Mouse (Mus musculus) heart, adult 2 months (tissue): ENCODE measurements around the gene Slc38a9. TPM values are rescaled to one million over a fixed set of nuclear protein-coding genes. Genes with fewer than 3 reads are reported as not detected.
A peak's percentile ranks its signal among the peaks of the same experiment; 100 is the strongest.

ENCODE experiments used
- DNase-seq, 2 experiments: peaks; one replicate each; pipeline ENCODE4 v3.0.0; 2021
- H3K27ac ChIP-seq: fragments of 200-600 bp; 2 replicates; pipeline ENCODE4 v1.8.1; 2022
- H3K27me3 ChIP-seq: fragments of 200-500 bp; 2 replicates; pipeline ENCODE4 v1.6.1; 2012; ENCODE audit warnings: mild to moderate bottlenecking, low read length, inconsistent platforms, mixed read lengths; ENCODE audit not compliant: control insufficient read depth, insufficient read depth
- H3K36me3 ChIP-seq: fragments of 200-500 bp; 2 replicates; pipeline ENCODE4 v1.6.1; 2012; ENCODE audit warnings: low read length, inconsistent platforms; ENCODE audit not compliant: control insufficient read depth, insufficient read depth
- H3K4me1 ChIP-seq: fragments of 200-500 bp; 2 replicates; pipeline ENCODE4 v1.6.1; 2011; ENCODE audit warnings: low read length; ENCODE audit not compliant: control insufficient read depth, insufficient read depth
- H3K4me3 ChIP-seq: fragments of 200-600 bp; 2 replicates; pipeline ENCODE4 v1.8.1; 2022
- H3K79me2 ChIP-seq: fragments of 200-500 bp; replicated peaks from 2 replicates; pipeline ENCODE4 v1.6.1; 2012; ENCODE audit warnings: mild to moderate bottlenecking, inconsistent platforms, low read length, moderate library complexity, mixed read lengths; ENCODE audit not compliant: control insufficient read depth, insufficient read depth
- H3K9ac ChIP-seq: fragments of 200-500 bp; 2 replicates; pipeline ENCODE4 v1.6.1; 2012; ENCODE audit warnings: low read depth, mild to moderate bottlenecking, control low read depth, inconsistent platforms, low read length, mixed read lengths
- CTCF ChIP-seq: fragments of 200-600 bp; IDR thresholded peaks from 2 replicates; pipeline ENCODE4 v1.8.1; 2022; ENCODE audit warnings: antibody characterized with exemption, mild to moderate bottlenecking, moderate library complexity
- EP300 ChIP-seq: fragments of 200-500 bp; IDR thresholded peaks from 2 replicates; pipeline ENCODE4 v1.6.1; 2011; ENCODE audit warnings: low read depth, low read length, control low read depth; ENCODE audit not compliant: insufficient read depth
- POLR2A ChIP-seq: fragments of 200-500 bp; IDR thresholded peaks from 2 replicates; pipeline ENCODE4 v1.6.1; 2011; ENCODE audit warnings: mild to moderate bottlenecking, low read depth, low read length, control low read depth; ENCODE audit not compliant: insufficient read depth
- WGBS: fragments of 180-500 bp; shearing (Covaris S2); methylation state at CpG from one replicate; pipeline ENCODE4 v1.1.7; 2018; 5-methylcytosine and 5-hydroxymethylcytosine counted together
- intact Hi-C: fragments of 180-260 bp; cut with DNase I; formaldehyde crosslinking; loops from one replicate; pipeline ENCODE4 v1.15.1; 2025
- polyA plus RNA-seq: library from polyadenylated mRNA; depleted of rRNA; stranded (reverse); fragments of >200 nt; gene quantifications from 2 replicates; pipeline ENCODE4 v1.2.3, GENCODE M21; 2012
- total RNA-seq, 2 experiments: library from RNA; stranded (reverse); gene quantifications; 2 replicates each; pipeline ENCODE4 v1.2.3; 2021

Gene Slc38a9
- total and polyA plus RNA-seq, 3 experiments, result 7.7 to 8.5 (median 8.3) TPM

DNA sequence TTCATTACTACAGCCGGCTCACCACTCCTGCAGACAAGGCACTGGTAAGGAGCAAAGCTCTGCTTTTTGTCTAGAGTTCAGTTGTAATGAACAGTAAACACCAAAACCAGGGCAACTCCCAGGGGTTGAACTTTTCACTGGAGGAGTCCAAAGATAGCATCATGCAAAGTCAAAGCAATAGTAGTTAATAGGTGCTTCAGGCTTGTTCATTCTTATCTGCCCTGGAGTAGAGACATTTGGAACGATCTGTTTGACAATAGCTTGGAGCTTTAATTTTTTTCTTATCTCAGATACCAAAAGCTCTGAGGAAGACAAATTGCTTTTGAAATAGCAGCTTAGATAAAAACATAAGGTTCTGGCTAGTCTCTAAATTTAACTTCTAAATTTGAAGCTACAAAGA lies 25.6 kb downstream of the Slc38a9 start:
- H3K27ac ChIP-seq, result no peak overlapping the region
- 0 out of 2 replicates have a peak, but pooled peaks cover 2% of the 10 kb centered on the region for H3K36me3 ChIP-seq
- no peaks in the 10 kb centered on the region for H3K27me3 ChIP-seq
- H3K4me1 ChIP-seq, result no peaks in the 10 kb centered on the region; the same call in none of the 2 replicates
- H3K79me2 ChIP-seq, result no peaks in the 10 kb centered on the region
- H3K9ac ChIP-seq, result no peak overlapping the region
- DNase-seq, result no peak
- no peak for TF ChIP-seq CTCF
- TF ChIP-seq EP300, result no peak
- no peak for TF ChIP-seq POLR2A
- H3K4me3 ChIP-seq, result no peak overlapping the region
- intact Hi-C loops, result no loop called here
- WGBS, result 40% methylated on average over 2 of the region's 2 CpGs

DNA sequence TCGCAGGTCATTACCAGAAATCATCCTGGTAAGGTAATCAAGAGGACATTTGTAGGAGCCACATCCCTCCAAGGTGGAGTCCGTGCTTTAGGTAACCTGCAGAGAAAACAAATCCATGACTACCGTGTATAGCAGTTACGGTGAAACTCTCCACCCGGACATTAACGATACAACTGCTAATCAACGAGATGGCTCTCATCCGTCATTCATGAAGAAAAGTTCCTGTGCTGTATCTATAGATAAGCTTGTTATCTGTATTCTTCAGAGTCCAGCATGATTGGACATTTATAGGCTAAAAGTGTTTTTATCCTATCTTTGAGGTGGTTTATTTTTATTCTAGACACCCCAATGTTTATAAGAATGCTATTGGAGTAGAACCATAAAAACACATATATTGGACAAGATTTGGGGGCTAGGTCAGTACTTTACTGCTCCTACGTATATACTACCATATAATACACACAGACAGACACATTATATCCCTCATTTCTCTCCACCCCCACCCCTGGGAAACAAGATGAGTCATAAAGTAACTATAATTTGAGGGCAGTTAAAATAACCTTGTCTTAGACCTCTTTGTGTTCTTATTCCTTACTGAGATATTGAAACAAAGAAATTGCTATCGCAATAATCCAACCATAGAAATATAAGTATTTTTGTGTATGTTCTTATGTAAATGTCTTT lies 32.5 kb downstream of the Slc38a9 start:
- intact Hi-C loops, result no loop called here
- DNase-seq, result no peak
- no peak overlapping the region for H3K4me3 ChIP-seq
- no peak overlapping the region for H3K9ac ChIP-seq
- no peaks in the 10 kb centered on the region for H3K79me2 ChIP-seq
- 80% methylated on average over 10 of the region's 10 CpGs for WGBS
- peaks cover 5% of the 10 kb centered on the region; the same call in 1 of the 2 replicates for H3K36me3 ChIP-seq
- no peaks in the 10 kb centered on the region; the same call in 1 of the 2 replicates for H3K4me1 ChIP-seq
- no peaks in the 10 kb centered on the region for H3K27me3 ChIP-seq
- no peak overlapping the region for H3K27ac ChIP-seq
- no peak for TF ChIP-seq POLR2A
- TF ChIP-seq EP300, result no peak
- TF ChIP-seq CTCF, result no peak

DNA sequence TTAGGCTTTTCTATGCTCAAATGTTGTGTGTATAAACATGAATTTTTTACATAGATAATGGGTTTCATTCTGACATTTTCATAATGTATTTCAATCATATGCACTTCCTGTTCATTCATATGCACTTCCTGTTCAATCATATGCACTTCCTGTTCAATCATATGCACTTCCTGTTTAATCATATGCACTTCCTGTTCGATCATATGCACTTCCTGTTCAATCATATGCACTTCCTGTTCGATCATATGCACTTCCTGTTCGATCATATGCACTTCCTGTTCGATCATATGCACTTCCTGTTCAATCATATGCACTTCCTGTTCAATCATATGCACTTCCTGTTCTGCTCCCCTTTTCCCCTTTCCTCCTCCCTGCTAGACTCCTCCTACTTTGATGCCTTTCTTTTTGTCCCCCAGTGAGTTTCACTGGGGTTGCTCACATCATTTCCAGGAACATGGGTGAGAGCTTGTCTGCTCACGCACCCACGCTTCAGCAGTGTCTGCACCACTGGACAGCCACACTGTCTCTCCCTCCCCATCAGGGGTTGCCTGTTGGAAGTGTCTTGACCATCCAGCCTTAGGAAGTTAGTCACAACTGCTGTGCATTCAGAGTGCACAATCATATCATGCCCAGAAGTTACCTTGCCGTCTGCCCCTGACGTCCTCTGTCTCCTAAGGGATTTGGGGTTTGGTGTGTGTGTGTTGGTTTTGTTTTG lies 35.1 kb downstream of the Slc38a9 start:
- Histone ChIP-seq H3K27ac (no peak overlapping the region), H3K79me2 (no peaks in the 10 kb centered on the region), H3K4me1 (no peaks in the 10 kb centered on the region; the same call in 1 of the 2 replicates), H3K9ac (no peak overlapping the region), H3K27me3 (no peaks in the 10 kb centered on the region), H3K4me3 (no peak overlapping the region), H3K36me3 (peaks cover 2% of the 10 kb centered on the region; the same call in 1 of the 2 replicates)
- DNase-seq, result no peak
- intact Hi-C loops, result no loop called here
- TF ChIP-seq EP300 (no peak), CTCF (no peak), POLR2A (no peak)
- whole genome bisulfite sequencing, result 87% methylated on average over 8 of the region's 8 CpGs

DNA sequence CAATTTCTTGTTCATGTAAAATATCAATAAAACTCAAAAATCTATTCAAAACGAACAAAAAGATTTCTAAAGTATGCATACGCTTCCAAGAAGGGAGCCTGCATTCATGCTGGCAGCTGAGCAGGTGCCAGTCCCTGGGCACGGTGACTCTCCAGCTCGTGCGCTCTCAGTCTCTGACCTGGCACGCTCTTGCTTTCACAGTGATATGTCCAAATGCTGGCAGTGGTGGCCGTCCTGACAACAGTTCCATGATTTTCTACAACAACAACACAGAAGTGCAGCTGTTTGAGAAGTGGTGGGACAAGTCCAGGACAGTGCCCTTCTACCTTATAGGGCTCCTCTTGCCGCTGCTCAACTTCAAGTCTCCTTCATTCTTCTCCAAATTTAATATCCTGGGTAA lies 40.7 kb downstream of the Slc38a9 start:
- peaks cover 2% of the 10 kb centered on the region; the same call in 1 of the 2 replicates for H3K36me3 ChIP-seq
- DNase-seq, result peak in 1 of 2 experiments; percentile 58
- no peak overlapping the region for H3K4me3 ChIP-seq
- TF ChIP-seq POLR2A, result no peak
- 0 out of 2 replicates have a peak, but pooled peaks have one; percentile 31 for TF ChIP-seq EP300
- no peak overlapping the region for H3K9ac ChIP-seq
- 60% methylated on average over 8 of the region's 8 CpGs for WGBS
- peaks cover 1% of the 10 kb centered on the region; the same call in 1 of the 2 replicates for H3K4me1 ChIP-seq
- no peaks in the 10 kb centered on the region for H3K27me3 ChIP-seq
- peak overlapping the region; percentile 61 for H3K27ac ChIP-seq
- H3K79me2 ChIP-seq, result no peaks in the 10 kb centered on the region
- intact Hi-C loops, result no loop called here

DNA sequence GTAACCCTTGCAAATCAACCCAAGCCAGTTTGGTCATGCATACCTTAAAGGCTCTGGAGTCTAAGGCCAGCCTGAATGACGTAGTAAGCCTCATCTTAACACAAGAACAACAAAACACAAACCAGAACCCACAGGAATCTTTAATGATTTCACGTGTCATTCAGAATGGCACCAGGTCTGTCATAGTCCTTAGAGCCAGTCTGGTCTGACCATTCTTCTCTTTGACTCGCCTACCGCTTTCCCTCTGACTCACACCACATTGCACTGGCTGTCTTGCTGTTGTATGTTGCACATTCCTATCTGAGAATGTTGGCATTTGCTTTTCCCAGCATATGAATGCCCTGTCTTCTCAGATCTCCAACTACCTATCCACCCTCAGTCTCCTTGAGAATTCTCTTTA lies 45.8 kb downstream of the Slc38a9 start:
- Histone ChIP-seq H3K36me3 (peaks cover 4% of the 10 kb centered on the region; the same call in 1 of the 2 replicates), H3K79me2 (no peaks in the 10 kb centered on the region), H3K9ac (no peak overlapping the region), H3K4me3 (no peak overlapping the region), H3K4me1 (peaks cover 3% of the 10 kb centered on the region), H3K27me3 (no peaks in the 10 kb centered on the region), H3K27ac (no peak overlapping the region)
- intact Hi-C loops, result no loop called here
- no peak for DNase-seq
- TF ChIP-seq POLR2A (no peak), EP300 (no peak), CTCF (no peak)
- 91% methylated on average over 4 of the region's 4 CpGs for WGBS
